In the genomic region with DNA sequence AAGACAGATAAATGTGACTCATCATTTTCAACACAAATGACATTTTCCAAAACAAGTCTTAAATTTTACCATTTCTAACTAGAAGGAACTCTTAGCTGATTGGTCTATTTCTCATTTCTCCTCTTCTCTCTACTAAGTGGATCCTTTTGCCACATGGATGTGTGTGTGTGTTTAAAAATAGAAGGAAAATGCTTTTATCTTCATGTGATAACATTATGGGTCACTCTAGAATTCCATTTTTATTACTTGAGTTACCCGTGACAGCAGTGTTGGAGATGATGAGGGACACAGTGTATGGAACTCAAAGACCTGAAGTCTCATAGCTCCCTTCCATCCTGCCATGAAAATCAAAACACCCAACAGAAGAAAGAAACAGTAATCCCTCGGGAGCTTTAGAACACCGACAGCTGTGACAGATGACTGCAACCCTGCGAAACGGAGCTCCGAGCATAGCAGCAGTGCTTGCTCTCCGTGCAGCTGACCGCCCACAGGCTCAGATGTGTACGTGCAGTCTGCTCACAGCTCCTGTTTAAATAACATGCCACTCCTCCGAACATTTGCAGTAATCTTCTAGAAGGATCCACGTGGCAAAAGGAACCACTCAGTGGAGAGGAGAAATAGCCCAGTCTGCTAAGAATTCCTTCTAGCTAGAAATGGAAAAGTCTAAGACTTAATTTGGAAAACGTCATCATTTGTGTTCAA, we compare ENCODE assay signal across 8 mouse cellular contexts. TPM values are rescaled to one million over a fixed set of nuclear protein-coding genes. Genes with fewer than 3 reads are reported as not detected.
A peak's percentile ranks its signal among the peaks of the same experiment; 100 is the strongest.
DNase-seq lines count a peak whose midpoint lies in the region; ATAC-seq lines count a peak whose summit lies in the region.

No protein-coding gene starts in this region.

- H3K4me2 ChIP-seq in liver, embryonic 11.5 days = peak overlapping the region; percentile 11; the same call in 1 of the 2 replicates
- H3K4me2 ChIP-seq in liver, embryonic 12.5 days = no peak overlapping the region
- peak overlapping the region; percentile 31 for H3K4me2 ChIP-seq in embryonic facial prominence, embryonic 15.5 days (replicated peaks)
- H3K4me2 ChIP-seq in intestine, embryonic 16.5 days (ENCODE audit: low read depth, low read length) = peak overlapping the region; percentile 30
- peak overlapping the region; percentile 49 for H3K4me2 ChIP-seq in midbrain, embryonic 16.5 days (ENCODE audit: low read length)

- H3K9me3 ChIP-seq in liver, embryonic 11.5 days (ENCODE audit: control insufficient read depth, low read length) = peaks cover 3% of the 10 kb centered on the region; the same call in 1 of the 2 replicates
- H3K9me3 ChIP-seq in liver, embryonic 12.5 days (replicated peaks) = peaks cover 8% of the 10 kb centered on the region
- no peaks in the 10 kb centered on the region for H3K9me3 ChIP-seq in embryonic facial prominence, embryonic 15.5 days (replicated peaks)
- no peaks in the 10 kb centered on the region for H3K9me3 ChIP-seq in intestine, embryonic 16.5 days (ENCODE audit: control insufficient read depth, low read length)
- H3K9me3 ChIP-seq in midbrain, embryonic 16.5 days (replicated peaks; ENCODE audit: control insufficient read depth, low read length, poor library complexity, severe bottlenecking) = no peaks in the 10 kb centered on the region

- 43% methylated on average over 12 of the region's 12 CpGs for WGBS in liver, embryonic 11.5 days
- WGBS in liver, embryonic 12.5 days (ENCODE audit: insufficient replicate concordance) = 61% methylated on average over 12 of the region's 12 CpGs
- WGBS in embryonic facial prominence, embryonic 15.5 days = 20% methylated on average over 12 of the region's 12 CpGs
- WGBS in intestine, embryonic 16.5 days = 11% methylated on average over 12 of the region's 12 CpGs
- 16% methylated on average over 12 of the region's 12 CpGs for WGBS in midbrain, embryonic 16.5 days

- ATAC-seq in liver, embryonic 11.5 days (replicated peaks; ENCODE audit: low FRiP score) = no peak
- ATAC-seq in liver, embryonic 12.5 days = no peak
- ATAC-seq in embryonic facial prominence, embryonic 15.5 days (ENCODE audit: insufficient number of reproducible peaks, low FRiP score, low TSS enrichment, low read depth) = peak; percentile 82
- ATAC-seq in intestine, embryonic 16.5 days = peak; percentile 96
- peak; percentile 69 for ATAC-seq in midbrain, embryonic 16.5 days
- ATAC-seq in megakaryocyte-erythroid progenitor cell, adult 5-6 weeks (replicated peaks; ENCODE audit: low FRiP score, low TSS enrichment, poor library complexity, severe bottlenecking) = no peak; the same call in 1 of the 2 replicates

- DNase-seq in liver, embryonic 11.5 days (ENCODE audit: low spot score) = no peak
- DNase-seq in cerebellum, adult 9-11 months = no peak
- no peak for DNase-seq in gastrocnemius, postnatal 10 days

- H3K4me1 ChIP-seq in liver, embryonic 11.5 days (replicated peaks; ENCODE audit: control insufficient read depth, insufficient read depth, low read length) = no peaks in the 10 kb centered on the region
- H3K4me1 ChIP-seq in liver, embryonic 12.5 days = no peaks in the 10 kb centered on the region
- H3K4me1 ChIP-seq in embryonic facial prominence, embryonic 15.5 days = no peaks in the 10 kb centered on the region
- peaks cover 5% of the 10 kb centered on the region; the same call in 1 of the 2 replicates for H3K4me1 ChIP-seq in intestine, embryonic 16.5 days (ENCODE audit: control insufficient read depth, insufficient read depth, low read length)
- peaks cover 8% of the 10 kb centered on the region for H3K4me1 ChIP-seq in midbrain, embryonic 16.5 days (ENCODE audit: control insufficient read depth, insufficient read depth, low read length)

- H3K4me3 ChIP-seq in liver, embryonic 11.5 days (ENCODE audit: low read depth, low read length) = no peak overlapping the region
- H3K4me3 ChIP-seq in liver, embryonic 12.5 days = no peak overlapping the region
- H3K4me3 ChIP-seq in embryonic facial prominence, embryonic 15.5 days (replicated peaks) = no peak overlapping the region
- peak overlapping the region; percentile 16; the same call in 1 of the 2 replicates for H3K4me3 ChIP-seq in intestine, embryonic 16.5 days (ENCODE audit: low read length)
- H3K4me3 ChIP-seq in midbrain, embryonic 16.5 days (ENCODE audit: low read depth, low read length) = peak overlapping the region; percentile 7; the same call in 1 of the 2 replicates

- no peak overlapping the region for H3K9ac ChIP-seq in liver, embryonic 11.5 days (ENCODE audit: low read depth, low read length)
- H3K9ac ChIP-seq in liver, embryonic 12.5 days = no peak overlapping the region
- no peak overlapping the region for H3K9ac ChIP-seq in embryonic facial prominence, embryonic 15.5 days
- H3K9ac ChIP-seq in intestine, embryonic 16.5 days (ENCODE audit: low read depth, low read length) = no peak overlapping the region; the same call in 1 of the 2 replicates
- peak overlapping the region; percentile 30; the same call in 1 of the 2 replicates for H3K9ac ChIP-seq in midbrain, embryonic 16.5 days (ENCODE audit: low read depth, low read length)

- no peak overlapping the region for H3K27ac ChIP-seq in liver, embryonic 11.5 days (ENCODE audit: low read depth, low read length)
- no peak overlapping the region for H3K27ac ChIP-seq in liver, embryonic 12.5 days
- H3K27ac ChIP-seq in embryonic facial prominence, embryonic 15.5 days (replicated peaks) = peak overlapping the region; percentile 48; the same call in 1 of the 2 replicates
- no peak overlapping the region for H3K27ac ChIP-seq in intestine, embryonic 16.5 days (ENCODE audit: low read length)
- H3K27ac ChIP-seq in midbrain, embryonic 16.5 days (ENCODE audit: low read length) = no peak overlapping the region

- H3K36me3 ChIP-seq in liver, embryonic 11.5 days (ENCODE audit: control insufficient read depth, insufficient read depth, low read length) = no peaks in the 10 kb centered on the region
- H3K36me3 ChIP-seq in liver, embryonic 12.5 days = no peaks in the 10 kb centered on the region
- no peaks in the 10 kb centered on the region for H3K36me3 ChIP-seq in embryonic facial prominence, embryonic 15.5 days
- H3K36me3 ChIP-seq in intestine, embryonic 16.5 days (ENCODE audit: control insufficient read depth, insufficient read depth, low read length) = no peaks in the 10 kb centered on the region
- no peaks in the 10 kb centered on the region for H3K36me3 ChIP-seq in midbrain, embryonic 16.5 days (ENCODE audit: control insufficient read depth, insufficient read depth, low read length)

- no peaks in the 10 kb centered on the region for H3K27me3 ChIP-seq in liver, embryonic 11.5 days (replicated peaks; ENCODE audit: control insufficient read depth, insufficient read depth, low read length)
- no peaks in the 10 kb centered on the region for H3K27me3 ChIP-seq in liver, embryonic 12.5 days (replicated peaks)
- H3K27me3 ChIP-seq in embryonic facial prominence, embryonic 15.5 days = no peaks in the 10 kb centered on the region
- no peaks in the 10 kb centered on the region for H3K27me3 ChIP-seq in intestine, embryonic 16.5 days (replicated peaks; ENCODE audit: control insufficient read depth, insufficient read depth, low read length)
- no peaks in the 10 kb centered on the region for H3K27me3 ChIP-seq in midbrain, embryonic 16.5 days (ENCODE audit: control insufficient read depth, insufficient read depth, low read depth, low read length)

RNA-seq across cellular contexts. Expression of a gene that starts 27.7 kb away (rescaled TPM):
- 0.06 TPM in 1 of 2 replicates, not detected in the other for polyA plus RNA-seq in liver, embryonic 11.5 days (2014; fragmentation: Nextera tagmentation; extraction: Ambion mirVana)
- polyA plus RNA-seq in liver, embryonic 12.5 days (2016; fragmentation: Nextera tagmentation; extraction: Ambion mirVana) = 0.06 TPM in 1 of 2 replicates, not detected in the other
- 2.2 and 2.8 TPM in 2 replicates for polyA plus RNA-seq in embryonic facial prominence, embryonic 15.5 days (2015; fragmentation: Nextera tagmentation; extraction: Ambion mirVana)
- polyA plus RNA-seq in intestine, embryonic 16.5 days (2015; fragmentation: Nextera tagmentation; extraction: Ambion mirVana) = not detected in 2 replicates
- polyA plus RNA-seq in midbrain, embryonic 16.5 days (2015; fragmentation: Nextera tagmentation; extraction: Ambion mirVana) = 0.10 and 0.13 TPM in 2 replicates
- not detected in 2 replicates for total RNA-seq in megakaryocyte-erythroid progenitor cell, adult 5-6 weeks (2014; fragmentation: Nextera tagmentation)
- not detected in 2 replicates for total RNA-seq in megakaryocyte-erythroid progenitor cell, adult 5-6 weeks (2017)
- 1 to 10 TPM; 5.6 to 7.6 TPM for total RNA-seq in gastrocnemius, postnatal 10 days (2021)

RNA-seq across cellular contexts. Expression of a gene that starts 31.3 kb away (rescaled TPM):
- 0.21 and 0.23 TPM in 2 replicates for polyA plus RNA-seq in liver, embryonic 11.5 days (2014; fragmentation: Nextera tagmentation; extraction: Ambion mirVana)
- not detected in 2 replicates for polyA plus RNA-seq in liver, embryonic 12.5 days (2016; fragmentation: Nextera tagmentation; extraction: Ambion mirVana)
- 0.11 TPM in 1 of 2 replicates, not detected in the other for polyA plus RNA-seq in embryonic facial prominence, embryonic 15.5 days (2015; fragmentation: Nextera tagmentation; extraction: Ambion mirVana)
- polyA plus RNA-seq in intestine, embryonic 16.5 days (2015; fragmentation: Nextera tagmentation; extraction: Ambion mirVana) = not detected in 2 replicates
- not detected in 2 replicates for polyA plus RNA-seq in midbrain, embryonic 16.5 days (2015; fragmentation: Nextera tagmentation; extraction: Ambion mirVana)
- not detected in 2 replicates for total RNA-seq in megakaryocyte-erythroid progenitor cell, adult 5-6 weeks (2014; fragmentation: Nextera tagmentation)
- not detected in 2 replicates for total RNA-seq in megakaryocyte-erythroid progenitor cell, adult 5-6 weeks (2017)
- not detected for total RNA-seq in gastrocnemius, postnatal 10 days (2021)

RNA-seq across cellular contexts. Expression of a gene that starts 41.4 kb away (rescaled TPM):
- not detected in 2 replicates for polyA plus RNA-seq in liver, embryonic 11.5 days (2014; fragmentation: Nextera tagmentation; extraction: Ambion mirVana)
- not detected in 2 replicates for polyA plus RNA-seq in liver, embryonic 12.5 days (2016; fragmentation: Nextera tagmentation; extraction: Ambion mirVana)
- not detected in 2 replicates for polyA plus RNA-seq in embryonic facial prominence, embryonic 15.5 days (2015; fragmentation: Nextera tagmentation; extraction: Ambion mirVana)
- polyA plus RNA-seq in intestine, embryonic 16.5 days (2015; fragmentation: Nextera tagmentation; extraction: Ambion mirVana) = not detected in 2 replicates
- polyA plus RNA-seq in midbrain, embryonic 16.5 days (2015; fragmentation: Nextera tagmentation; extraction: Ambion mirVana) = not detected in 2 replicates
- total RNA-seq in megakaryocyte-erythroid progenitor cell, adult 5-6 weeks (2014; fragmentation: Nextera tagmentation) = not detected in 2 replicates
- total RNA-seq in megakaryocyte-erythroid progenitor cell, adult 5-6 weeks (2017) = not detected in 2 replicates
- not detected for total RNA-seq in gastrocnemius, postnatal 10 days (2021)

RNA-seq across cellular contexts. Expression of a gene that starts 49.8 kb away (rescaled TPM):
- 414 and 416 TPM in 2 replicates for polyA plus RNA-seq in liver, embryonic 11.5 days (2014; fragmentation: Nextera tagmentation; extraction: Ambion mirVana)
- polyA plus RNA-seq in liver, embryonic 12.5 days (2016; fragmentation: Nextera tagmentation; extraction: Ambion mirVana) = 249 and 252 TPM in 2 replicates
- 231 and 233 TPM in 2 replicates for polyA plus RNA-seq in embryonic facial prominence, embryonic 15.5 days (2015; fragmentation: Nextera tagmentation; extraction: Ambion mirVana)
- polyA plus RNA-seq in intestine, embryonic 16.5 days (2015; fragmentation: Nextera tagmentation; extraction: Ambion mirVana) = 216 and 238 TPM in 2 replicates
- polyA plus RNA-seq in midbrain, embryonic 16.5 days (2015; fragmentation: Nextera tagmentation; extraction: Ambion mirVana) = 232 and 235 TPM in 2 replicates
- total RNA-seq in megakaryocyte-erythroid progenitor cell, adult 5-6 weeks (2014; fragmentation: Nextera tagmentation) = 545 and 559 TPM in 2 replicates
- total RNA-seq in megakaryocyte-erythroid progenitor cell, adult 5-6 weeks (2017) = 707 and 779 TPM in 2 replicates
- total RNA-seq in gastrocnemius, postnatal 10 days (2021) = 100 to 1,000 TPM; 172 to 175 TPM

Comparison
In these comparisons a context has a peak if more than half of its experiments do, and no peak if none do; other contexts are left out.
1. ATAC-seq: peak in embryonic facial prominence, embryonic 15.5 days (single experiment), intestine, embryonic 16.5 days (single experiment) and midbrain, embryonic 16.5 days (single experiment); none in liver, embryonic 11.5 days (single experiment), liver, embryonic 12.5 days (single experiment) and megakaryocyte-erythroid progenitor cell, adult 5-6 weeks (single experiment).
2. H3K4me3 ChIP-seq: peak in intestine, embryonic 16.5 days (single experiment) and midbrain, embryonic 16.5 days (single experiment); none in liver, embryonic 11.5 days (single experiment), liver, embryonic 12.5 days (single experiment) and embryonic facial prominence, embryonic 15.5 days (single experiment).